Mouse (Mus musculus) kidney, adult 2 months (tissue): ENCODE results near the gene Cyth3.

Source experiments
- CTCF ChIP-seq: fragments of 200-500 bp; conservative IDR thresholded peaks from 2 replicates; pipeline ENCODE4 v1.5.1; 2011; ENCODE audit warnings: low read depth, mild to moderate bottlenecking, control low read depth, low read length, moderate library complexity, mixed read lengths; ENCODE audit not compliant: insufficient read depth, insufficient read length
- POLR2A ChIP-seq: fragments of 200-500 bp; IDR thresholded peaks from one replicate; pipeline ENCODE4 v1.6.1; 2011; ENCODE audit warnings: low read depth, low read length, control low read depth

DNA sequence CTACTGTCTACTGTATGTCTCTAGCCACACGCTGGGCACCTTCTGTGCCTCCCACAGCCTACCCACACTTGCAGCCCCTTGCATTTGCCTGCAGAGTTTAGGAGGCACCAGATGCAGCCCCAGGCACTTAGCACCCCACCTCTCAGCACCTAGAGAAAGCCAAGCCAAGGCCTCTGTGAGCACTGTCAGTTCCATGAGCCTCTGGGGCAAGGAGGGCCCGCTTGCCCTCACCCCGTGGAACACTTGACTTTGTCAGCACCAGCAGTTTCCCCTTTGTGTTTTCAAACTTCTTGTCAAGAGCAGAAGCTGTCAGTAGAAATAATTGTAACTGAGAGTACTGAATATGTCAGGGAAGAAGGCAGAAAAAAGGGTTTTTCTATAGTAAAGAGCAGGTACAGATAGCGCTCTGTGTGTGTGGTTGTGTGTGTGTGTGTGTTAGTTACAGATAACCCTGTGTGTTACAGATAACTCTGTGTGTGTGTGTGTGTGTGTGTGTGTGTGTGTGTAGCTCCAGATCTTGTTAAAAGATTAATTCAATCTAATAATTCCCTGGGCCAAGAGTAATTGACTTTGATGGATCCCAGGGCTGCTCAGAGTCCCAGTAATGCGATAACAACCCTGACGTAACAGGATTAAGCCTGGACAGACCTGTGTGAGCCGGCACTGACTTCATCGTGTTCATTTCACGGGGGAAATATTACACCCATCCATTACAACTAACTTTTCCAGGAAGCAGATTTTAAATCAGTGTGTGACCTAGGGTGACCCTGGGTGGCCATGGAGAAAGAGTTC lies 84.0 kb downstream of the Cyth3 start:
- no peak for TF ChIP-seq CTCF
- TF ChIP-seq POLR2A, result no peak
